Mouse (Mus musculus): ENCODE data around the gene Clec3a. TPM values are rescaled to one million over a fixed set of nuclear protein-coding genes. Genes with fewer than 3 reads are reported as not detected.

The Clec3a gene
- polyA plus RNA-seq (2012; ENCODE audit: low replicate concordance): not detected in 2 replicates

GRCm38 (mm10) chr8:114417786-114418185, at the start of gene Clec3a:
Clec3a (plus strand) TSS chr8:114418086.

GRCm38 (mm10) chr8:114439334-114440204, 21.7 kb downstream of the Clec3a start, which contains the start of gene Wwox:
Wwox (plus strand) TSS chr8:114439655.

Other genes with a start within 250 kb of the Clec3a start
- not detected in 2 replicates for gene Vat1l, start 212.5 kb upstream of the Clec3a start, polyA plus RNA-seq (2012; ENCODE audit: low replicate concordance)
- 2.5 and 4.2 TPM in 2 replicates for gene Wwox, start 21.6 kb downstream of the Clec3a start, polyA plus RNA-seq (2012; ENCODE audit: low replicate concordance)

Measured in hematopoietic multipotent progenitor cell, adult 10-12 weeks (in vitro differentiated cells).